20 mouse cellular contexts compared by ENCODE assay signal in genomic region chr9:56119651-56120050, GRCm38 (mm10). TPM values are rescaled to one million over a fixed set of nuclear protein-coding genes. Genes with fewer than 3 reads are reported as not detected.
DNase-seq lines count a peak whose midpoint lies in the region; ATAC-seq and TF ChIP-seq lines count a peak whose summit lies in the region.
"Had no signal": no experiment of that assay in that cellular context is flagged by ENCODE, and none has a peak within 500 bp of the region (broad histone marks: within the 10 kb centered on the region; RNA-seq: fewer than 3 reads in every experiment).

No protein-coding gene starts in this region.

- no peak for ATAC-seq in forebrain, postnatal 0 days
- ATAC-seq in forebrain, embryonic 16.5 days, result no peak
- no peak for ATAC-seq in intestine, postnatal 0 days
- no peak for ATAC-seq in intestine, embryonic 15.5 days
- ATAC-seq in CD4-positive, CD25-positive, alpha-beta regulatory T cell, adult 4 months, result no peak
- ATAC-seq: intestine, embryonic 16.5 days had no signal

- H3K27ac ChIP-seq in forebrain, postnatal 0 days (ENCODE audit: low read depth, low read length), result no peak overlapping the region
- H3K27ac ChIP-seq in forebrain, embryonic 16.5 days (ENCODE audit: low read length), result no peak overlapping the region
- H3K27ac ChIP-seq in intestine, postnatal 0 days (ENCODE audit: low read depth, low read length), result no peak overlapping the region
- no peak overlapping the region for H3K27ac ChIP-seq in intestine, embryonic 15.5 days
- H3K27ac ChIP-seq: embryonic facial prominence, embryonic 12.5 days; forebrain, embryonic 13.5 days; hindbrain, embryonic 13.5 days had no signal

- no peak overlapping the region for H3K4me2 ChIP-seq in forebrain, postnatal 0 days (ENCODE audit: low read depth)
- no peak overlapping the region for H3K4me2 ChIP-seq in forebrain, embryonic 16.5 days (ENCODE audit: low read length)
- H3K4me2 ChIP-seq in intestine, postnatal 0 days (replicated peaks; ENCODE audit: low read depth), result no peak overlapping the region
- no peak overlapping the region for H3K4me2 ChIP-seq in intestine, embryonic 15.5 days (replicated peaks)

- H3K36me3 ChIP-seq in forebrain, postnatal 0 days (ENCODE audit: insufficient read depth), result no peaks in the 10 kb centered on the region
- H3K36me3 ChIP-seq in forebrain, embryonic 16.5 days (ENCODE audit: control insufficient read depth, insufficient read depth), result no peaks in the 10 kb centered on the region
- no peaks in the 10 kb centered on the region for H3K36me3 ChIP-seq in intestine, postnatal 0 days (ENCODE audit: control insufficient read depth, insufficient read depth)
- no peaks in the 10 kb centered on the region for H3K36me3 ChIP-seq in intestine, embryonic 15.5 days
- H3K36me3 ChIP-seq: embryonic facial prominence, embryonic 12.5 days; heart, embryonic 12.5 days; hindbrain, embryonic 13.5 days had no signal

- peak; percentile 23; the same call in 1 of the 2 replicates for TF ChIP-seq CTCF in forebrain, postnatal 0 days (IDR thresholded peaks at IDR 0.05; ENCODE audit: low read depth)
- 0 out of 2 replicates have a peak, but pooled peaks have one; percentile 9 for TF ChIP-seq CTCF in intestine, postnatal 0 days (IDR thresholded peaks at IDR 0.05; ENCODE audit: low read depth)

- H3K4me1 ChIP-seq in forebrain, postnatal 0 days (ENCODE audit: insufficient read depth), result peaks cover 6% of the 10 kb centered on the region
- H3K4me1 ChIP-seq in forebrain, embryonic 16.5 days (replicated peaks; ENCODE audit: control insufficient read depth, insufficient read depth, low read length), result peaks cover 11% of the 10 kb centered on the region
- H3K4me1 ChIP-seq in intestine, postnatal 0 days (replicated peaks; ENCODE audit: control insufficient read depth, insufficient read depth, low read length), result 0 out of 2 replicates have a peak, but pooled peaks cover 3% of the 10 kb centered on the region
- H3K4me1 ChIP-seq in intestine, embryonic 15.5 days (replicated peaks), result peaks cover 11% of the 10 kb centered on the region; the same call in 1 of the 2 replicates

- H3K9me3 ChIP-seq in forebrain, postnatal 0 days (ENCODE audit: low read length), result no peaks in the 10 kb centered on the region
- H3K9me3 ChIP-seq in forebrain, embryonic 16.5 days (ENCODE audit: control insufficient read depth, low read length), result no peaks in the 10 kb centered on the region
- no peaks in the 10 kb centered on the region for H3K9me3 ChIP-seq in intestine, postnatal 0 days (ENCODE audit: control insufficient read depth)
- no peaks in the 10 kb centered on the region for H3K9me3 ChIP-seq in intestine, embryonic 15.5 days
- H3K9me3 ChIP-seq: embryonic facial prominence, embryonic 12.5 days; forebrain, embryonic 13.5 days; hindbrain, embryonic 13.5 days had no signal

- no peak overlapping the region for H3K4me3 ChIP-seq in forebrain, postnatal 0 days (ENCODE audit: low read depth, low read length)
- no peak overlapping the region for H3K4me3 ChIP-seq in forebrain, embryonic 16.5 days (replicated peaks; ENCODE audit: low read length)
- no peak overlapping the region for H3K4me3 ChIP-seq in intestine, postnatal 0 days (ENCODE audit: low read depth, low read length)
- H3K4me3 ChIP-seq in intestine, embryonic 15.5 days (replicated peaks), result no peak overlapping the region
- H3K4me3 ChIP-seq: embryonic facial prominence, embryonic 12.5 days; forebrain, embryonic 13.5 days had no signal

- no peaks in the 10 kb centered on the region for H3K27me3 ChIP-seq in forebrain, postnatal 0 days (ENCODE audit: insufficient read depth, low read length)
- no peaks in the 10 kb centered on the region for H3K27me3 ChIP-seq in forebrain, embryonic 16.5 days (replicated peaks; ENCODE audit: control insufficient read depth, insufficient read depth, low read length)
- 0 out of 2 replicates have a peak, but pooled peaks cover 3% of the 10 kb centered on the region for H3K27me3 ChIP-seq in intestine, postnatal 0 days (replicated peaks; ENCODE audit: control insufficient read depth, insufficient read depth, low read length)
- H3K27me3 ChIP-seq in intestine, embryonic 15.5 days (replicated peaks), result no peaks in the 10 kb centered on the region
- H3K27me3 ChIP-seq: CH12.LX; embryonic facial prominence, embryonic 12.5 days; forebrain, embryonic 13.5 days had no signal

- WGBS in forebrain, postnatal 0 days, result 70% methylated on average over 2 of the region's 2 CpGs
- 76% methylated on average over 2 of the region's 2 CpGs for WGBS in forebrain, embryonic 16.5 days
- 58% methylated on average over 2 of the region's 2 CpGs for WGBS in intestine, postnatal 0 days
- WGBS in intestine, embryonic 15.5 days, result 54% methylated on average over 2 of the region's 2 CpGs

- peak; percentile 2 for DNase-seq in adrenal gland, postnatal 14 days
- DNase-seq in adrenal gland, postnatal 10 days, result no peak
- DNase-seq in forebrain, postnatal 0 days, result no peak
- peak; percentile 39 for DNase-seq in 3T3-L1 (ENCODE audit: low read depth, low spot score)
- DNase-seq: adrenal gland, adult 8-10 months; cerebellum, adult 11-12 months; cerebellum, adult 9-11 months; gastrocnemius, postnatal 25 days; heart, postnatal 4 days; kidney, adult 8-10 months had no signal

- no peak overlapping the region for H3K9ac ChIP-seq in forebrain, postnatal 0 days
- no peak overlapping the region for H3K9ac ChIP-seq in forebrain, embryonic 16.5 days (replicated peaks; ENCODE audit: low read depth, low read length)
- no peak overlapping the region for H3K9ac ChIP-seq in intestine, postnatal 0 days (ENCODE audit: low read depth, low read length)
- H3K9ac ChIP-seq in intestine, embryonic 15.5 days, result no peak overlapping the region
- H3K9ac ChIP-seq: forebrain, embryonic 13.5 days; heart, embryonic 12.5 days had no signal

RNA-seq across cellular contexts. Expression of gene Pstpip1, which starts 29.9 kb away (rescaled TPM):
- total RNA-seq in adrenal gland, postnatal 14 days (2021), result 1.3 and 8.9 TPM in 2 replicates
- total RNA-seq in adrenal gland, postnatal 10 days (2021), result 1 to 10 TPM; 3.6 to 4.9 TPM
- 1.5 and 3.0 TPM in 2 replicates for total RNA-seq in forebrain, postnatal 0 days (2014; rRNA removed)
- polyA plus RNA-seq in forebrain, postnatal 0 days (2015; fragmentation: Nextera tagmentation; extraction: Ambion mirVana), result 0.92 and 1.0 TPM in 2 replicates
- 0.29 and 0.70 TPM in 2 replicates for polyA plus RNA-seq in forebrain, embryonic 16.5 days (2015; fragmentation: Nextera tagmentation; extraction: Ambion mirVana)
- 0.69 and 0.80 TPM in 2 replicates for polyA plus RNA-seq in intestine, postnatal 0 days (2015; fragmentation: Nextera tagmentation; extraction: Ambion mirVana)
- 1.5 and 1.6 TPM in 2 replicates for polyA plus RNA-seq in intestine, embryonic 15.5 days (2015; fragmentation: Nextera tagmentation; extraction: Ambion mirVana)
- 10 to 100 TPM; 33.1 to 56.6 TPM for polyA plus RNA-seq in CD4-positive, CD25-positive, alpha-beta regulatory T cell, adult 4 months (2017; shearing (Covaris generic))

RNA-seq across cellular contexts. Expression of gene Tspan3, which starts 45.6 kb away (rescaled TPM):
- total RNA-seq in adrenal gland, postnatal 14 days (2021), result 121 and 122 TPM in 2 replicates
- 100 to 1,000 TPM; 126 to 152 TPM for total RNA-seq in adrenal gland, postnatal 10 days (2021)
- total RNA-seq in forebrain, postnatal 0 days (2014; rRNA removed), result 414 and 430 TPM in 2 replicates
- polyA plus RNA-seq in forebrain, postnatal 0 days (2015; fragmentation: Nextera tagmentation; extraction: Ambion mirVana), result 642 and 649 TPM in 2 replicates
- 553 and 582 TPM in 2 replicates for polyA plus RNA-seq in forebrain, embryonic 16.5 days (2015; fragmentation: Nextera tagmentation; extraction: Ambion mirVana)
- polyA plus RNA-seq in intestine, postnatal 0 days (2015; fragmentation: Nextera tagmentation; extraction: Ambion mirVana), result 213 and 230 TPM in 2 replicates
- polyA plus RNA-seq in intestine, embryonic 15.5 days (2015; fragmentation: Nextera tagmentation; extraction: Ambion mirVana), result 404 and 411 TPM in 2 replicates
- 10 to 100 TPM; 49.3 to 51.4 TPM for polyA plus RNA-seq in CD4-positive, CD25-positive, alpha-beta regulatory T cell, adult 4 months (2017; shearing (Covaris generic))

Comparison
In these comparisons a context has a peak if more than half of its experiments do, and no peak if none do; other contexts are left out.
1. DNase-seq: peak in adrenal gland, postnatal 14 days (single experiment) and 3T3-L1 (single experiment); none in adrenal gland, postnatal 10 days (single experiment) and forebrain, postnatal 0 days (single experiment).
2. RNA of gene Pstpip1, which starts 29.9 kb away (polyA plus RNA-seq): 33.1 to 56.6 TPM in CD4-positive, CD25-positive, alpha-beta regulatory T cell, adult 4 months; 1.5 to 1.6 TPM in intestine, embryonic 15.5 days, 0.92 to 1.0 TPM in forebrain, postnatal 0 days, 0.29 to 0.70 TPM in forebrain, embryonic 16.5 days and 0.69 to 0.80 TPM in intestine, postnatal 0 days; every median in the first group is over 10 times any median in the second.